Mouse (Mus musculus) embryonic facial prominence, embryonic 15.5 days (tissue): ENCODE results near the gene Ugt1a6a. TPM values are rescaled to one million over a fixed set of nuclear protein-coding genes. Genes with fewer than 3 reads are reported as not detected.
"Not testable (repeated sequence)": the region's sequence is repeated elsewhere in the genome, so short reads cannot be mapped to it uniquely, and the experiment has no call there.

Experiments used
- ATAC-seq: fragments of 200-750 bp; cut with Nextera tagmentation; 2 replicates; pipeline ENCODE4 v1.8.0; 2017; ENCODE audit warnings: low read depth, moderate TSS enrichment; ENCODE audit not compliant: insufficient number of reproducible peaks, low FRiP score, low TSS enrichment
- H3K27ac ChIP-seq: fragments of 300-500 bp; sonication (generic); replicated peaks from 2 replicates; pipeline ENCODE4 v1.5.1; 2015; ENCODE audit warnings: mild to moderate bottlenecking, inconsistent platforms
- H3K27me3 ChIP-seq: fragments of 300-500 bp; sonication (generic); 2 replicates; pipeline ENCODE4 v1.6.1; 2015; ENCODE audit warnings: inconsistent platforms
- H3K36me3 ChIP-seq: fragments of 300-500 bp; sonication (generic); 2 replicates; pipeline ENCODE4 v1.6.1; 2015; ENCODE audit warnings: mild to moderate bottlenecking, inconsistent platforms
- H3K4me1 ChIP-seq: fragments of 300-500 bp; sonication (generic); 2 replicates; pipeline ENCODE4 v1.6.1; 2015; ENCODE audit warnings: inconsistent platforms
- H3K4me2 ChIP-seq: fragments of 300-500 bp; sonication (generic); replicated peaks from 2 replicates; pipeline ENCODE4 v1.6.1; 2015; ENCODE audit warnings: mild to moderate bottlenecking, inconsistent platforms
- H3K4me3 ChIP-seq: fragments of 300-500 bp; sonication (generic); replicated peaks from 2 replicates; pipeline ENCODE4 v1.5.1; 2015; ENCODE audit warnings: mild to moderate bottlenecking, inconsistent platforms
- H3K9ac ChIP-seq: fragments of 300-500 bp; sonication (generic); 2 replicates; pipeline ENCODE4 v1.6.1; 2015; ENCODE audit warnings: inconsistent platforms
- H3K9me3 ChIP-seq: fragments of 300-500 bp; sonication (generic); replicated peaks from 2 replicates; pipeline ENCODE4 v1.6.1; 2016; ENCODE audit warnings: inconsistent platforms
- WGBS: fragments of 180-500 bp; shearing (Covaris S2); methylation state at CpG from one replicate; pipeline ENCODE4 v1.1.7; 2015; 5-methylcytosine and 5-hydroxymethylcytosine counted together
- polyA plus RNA-seq: library from polyadenylated mRNA; unstranded; fragments of >200 nt; fragmentation: Nextera tagmentation; extraction: Ambion mirVana; gene quantifications from 2 replicates; pipeline ENCODE4 v1.2.1, GENCODE M21; 2015

Ugt1a6a gene
- polyA plus RNA-seq, 1 experiment from 2014 or later, result 16.8 TPM

GRCm38 (mm10) chr1:88105656-88106055 is 29.0 kb upstream of the Ugt1a6a start:
- 58% methylated on average over 2 of the region's 2 CpGs for WGBS
- ATAC-seq, result no peak
- no peak overlapping the region for H3K27ac ChIP-seq

GRCm38 (mm10) chr1:88109027-88109557 is 25.5 kb upstream of the Ugt1a6a start:
- H3K4me3 ChIP-seq, H3K27me3 ChIP-seq, H3K4me2 ChIP-seq, H3K27ac ChIP-seq, H3K9ac ChIP-seq, H3K36me3 ChIP-seq, H3K4me1 ChIP-seq, H3K9me3 ChIP-seq, ATAC-seq: not testable (repeated sequence)
- 88% methylated on average over 2 of the region's 2 CpGs for WGBS

More at GRCm38 (mm10) chr1:88105656-88106055, 29.0 kb upstream of the Ugt1a6a start:
- no peak overlapping the region for H3K4me2 ChIP-seq
- no peak overlapping the region for H3K9ac ChIP-seq
- H3K27me3 ChIP-seq, result no peaks in the 10 kb centered on the region
- H3K9me3 ChIP-seq, result no peaks in the 10 kb centered on the region
- H3K36me3 ChIP-seq, result no peaks in the 10 kb centered on the region
- no peak overlapping the region for H3K4me3 ChIP-seq
- no peaks in the 10 kb centered on the region for H3K4me1 ChIP-seq

GRCm38 (mm10) chr1:88109604-88110003 is 25.0 kb upstream of the Ugt1a6a start:
- H3K4me3 ChIP-seq, H3K27me3 ChIP-seq, H3K9me3 ChIP-seq, H3K36me3 ChIP-seq, H3K4me2 ChIP-seq, H3K27ac ChIP-seq, H3K4me1 ChIP-seq, H3K9ac ChIP-seq, ATAC-seq: not testable (repeated sequence)
- WGBS, result 85% methylated on average over 2 of the region's 2 CpGs

DNA sequence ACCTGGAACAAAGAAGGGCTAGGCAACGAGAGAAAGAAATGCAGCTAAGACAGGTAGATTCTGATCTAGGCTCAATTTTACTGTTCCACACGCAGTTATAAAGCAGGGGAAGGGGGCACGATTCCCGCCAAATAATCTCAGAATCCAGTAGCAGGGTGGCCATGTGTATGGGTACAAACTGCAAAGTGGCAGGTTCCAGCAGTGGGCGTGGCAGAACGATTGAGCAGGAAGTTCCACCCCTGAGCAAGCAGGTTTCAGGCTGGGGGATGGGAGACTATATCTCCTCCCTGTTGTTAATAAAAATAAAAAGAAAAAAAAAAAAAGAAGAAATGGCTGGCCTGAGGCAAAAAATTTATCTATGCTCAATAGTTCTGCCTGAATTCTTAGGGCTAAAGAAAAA is 21.8 kb upstream of the Ugt1a6a start:
- H3K9me3 ChIP-seq, H3K4me2 ChIP-seq, H3K27me3 ChIP-seq, H3K9ac ChIP-seq, ATAC-seq, H3K27ac ChIP-seq, H3K36me3 ChIP-seq, H3K4me1 ChIP-seq, H3K4me3 ChIP-seq: not testable (repeated sequence)
- 89% methylated on average over 6 of the region's 6 CpGs for WGBS

GRCm38 (mm10) chr1:88120550-88120949 is 14.1 kb upstream of the Ugt1a6a start:
- not testable (repeated sequence) for ATAC-seq, H3K4me3 ChIP-seq, H3K27ac ChIP-seq, H3K36me3 ChIP-seq, H3K9me3 ChIP-seq, H3K9ac ChIP-seq, H3K4me2 ChIP-seq, H3K4me1 ChIP-seq, H3K27me3 ChIP-seq
- WGBS, result 13% methylated on average over 4 of the region's 4 CpGs

DNA sequence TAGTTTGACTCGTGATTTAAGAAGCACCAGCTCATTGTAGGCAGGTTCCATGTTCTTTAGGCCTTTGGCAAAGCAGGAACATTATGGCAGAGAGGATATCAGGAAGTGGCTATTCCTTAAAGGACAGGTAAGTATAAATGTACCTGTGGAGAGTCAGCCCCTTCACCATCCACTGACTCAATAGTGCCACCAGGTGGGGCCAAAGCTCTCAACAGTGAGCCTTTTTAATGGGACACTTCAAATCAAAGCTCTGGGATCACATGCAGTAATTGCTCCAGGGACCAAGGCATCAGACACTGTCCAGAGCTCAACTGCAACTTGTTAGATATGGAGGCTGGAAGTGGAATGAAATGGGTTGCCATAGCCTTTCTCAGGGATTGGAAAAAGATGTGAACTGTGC is 13.1 kb upstream of the Ugt1a6a start:
- not testable (repeated sequence) for H3K36me3 ChIP-seq, H3K4me2 ChIP-seq, H3K4me1 ChIP-seq, H3K27ac ChIP-seq, H3K4me3 ChIP-seq, H3K9me3 ChIP-seq, H3K9ac ChIP-seq, H3K27me3 ChIP-seq, ATAC-seq
- WGBS, result no CpG with 5 or more reads among the region's 1 CpGs

DNA sequence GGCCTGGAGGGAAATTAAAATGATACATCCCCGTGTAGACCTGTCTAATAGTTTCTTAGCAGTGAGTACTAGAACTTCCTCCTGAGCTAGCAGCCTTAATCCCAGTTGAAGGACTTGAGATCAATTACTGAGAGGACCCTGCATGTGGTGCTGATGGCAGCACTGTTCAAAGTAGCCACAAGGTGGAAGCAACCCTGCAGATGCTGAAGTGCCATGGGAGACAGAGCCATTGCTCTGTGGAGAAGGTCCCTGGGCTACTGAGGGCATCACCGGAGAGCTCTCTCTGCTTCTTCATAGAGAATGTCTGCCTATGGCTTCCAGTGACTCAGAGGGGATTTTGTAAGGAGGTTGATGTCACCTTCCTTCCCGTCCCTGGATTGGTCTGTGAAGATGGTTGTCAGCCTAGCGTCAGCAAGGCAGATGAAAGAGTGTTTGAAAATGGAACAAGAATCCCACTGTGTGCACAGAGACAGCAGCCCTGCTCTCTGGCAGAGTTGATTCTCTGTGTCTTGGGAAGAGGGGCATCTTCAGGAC is 8.7 kb upstream of the Ugt1a6a start:
- not testable (repeated sequence) for H3K9me3 ChIP-seq, H3K4me2 ChIP-seq, H3K4me1 ChIP-seq, ATAC-seq, H3K27me3 ChIP-seq, H3K27ac ChIP-seq, H3K9ac ChIP-seq, H3K4me3 ChIP-seq, H3K36me3 ChIP-seq
- WGBS, result 68% methylated on average over 4 of the region's 4 CpGs

DNA sequence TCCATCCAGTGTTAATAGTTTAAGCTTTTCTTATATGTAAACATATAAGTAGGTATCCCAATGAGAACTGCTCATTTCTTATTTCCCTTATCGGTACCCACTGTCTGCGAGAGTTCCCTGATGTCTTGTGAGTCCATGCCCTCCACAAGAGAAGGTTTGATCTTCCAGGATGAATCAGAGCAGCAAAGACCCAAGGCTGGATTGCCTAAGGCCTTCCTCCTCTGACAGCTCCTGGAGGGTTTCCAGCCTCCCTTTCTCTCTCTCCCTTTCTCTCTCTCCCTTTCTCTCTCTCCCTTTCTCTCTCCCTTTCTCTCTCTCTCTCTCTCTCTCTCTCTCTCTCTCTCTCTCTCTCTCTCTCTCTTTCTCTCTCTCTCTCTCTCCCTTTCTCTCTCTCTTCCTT is 5.5 kb upstream of the Ugt1a6a start:
- not testable (repeated sequence) for H3K4me3 ChIP-seq, H3K9ac ChIP-seq, H3K4me2 ChIP-seq, H3K27ac ChIP-seq, H3K27me3 ChIP-seq, H3K9me3 ChIP-seq, H3K36me3 ChIP-seq, H3K4me1 ChIP-seq, ATAC-seq
- 78% methylated on average over 2 of the region's 2 CpGs for WGBS

DNA sequence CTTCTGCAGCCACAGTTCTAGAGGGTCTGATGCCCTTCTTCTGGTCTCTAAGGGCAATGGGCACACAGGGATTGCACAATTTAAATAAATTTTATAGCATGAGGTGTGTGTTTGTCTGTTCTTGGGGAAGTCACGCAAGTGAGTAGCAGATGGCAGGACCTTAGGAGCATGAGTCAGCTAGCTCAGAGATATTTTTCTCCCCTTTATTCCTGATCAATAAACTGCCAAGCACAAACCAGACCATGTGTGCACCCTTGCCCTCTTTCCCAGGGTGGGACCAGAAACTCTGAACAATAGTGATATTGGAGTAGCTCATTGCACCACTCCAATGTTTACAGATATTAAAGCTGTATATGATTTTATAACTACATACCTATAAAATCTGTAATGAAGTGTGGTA is 4.4 kb upstream of the Ugt1a6a start:
- H3K9ac ChIP-seq, H3K36me3 ChIP-seq, H3K27ac ChIP-seq, H3K27me3 ChIP-seq, ATAC-seq, H3K4me3 ChIP-seq, H3K4me2 ChIP-seq, H3K9me3 ChIP-seq: not testable (repeated sequence)
- peaks cover 12% of the 10 kb centered on the region for H3K4me1 ChIP-seq
- 86% methylated on average over 1 of the region's 1 CpGs for WGBS

DNA sequence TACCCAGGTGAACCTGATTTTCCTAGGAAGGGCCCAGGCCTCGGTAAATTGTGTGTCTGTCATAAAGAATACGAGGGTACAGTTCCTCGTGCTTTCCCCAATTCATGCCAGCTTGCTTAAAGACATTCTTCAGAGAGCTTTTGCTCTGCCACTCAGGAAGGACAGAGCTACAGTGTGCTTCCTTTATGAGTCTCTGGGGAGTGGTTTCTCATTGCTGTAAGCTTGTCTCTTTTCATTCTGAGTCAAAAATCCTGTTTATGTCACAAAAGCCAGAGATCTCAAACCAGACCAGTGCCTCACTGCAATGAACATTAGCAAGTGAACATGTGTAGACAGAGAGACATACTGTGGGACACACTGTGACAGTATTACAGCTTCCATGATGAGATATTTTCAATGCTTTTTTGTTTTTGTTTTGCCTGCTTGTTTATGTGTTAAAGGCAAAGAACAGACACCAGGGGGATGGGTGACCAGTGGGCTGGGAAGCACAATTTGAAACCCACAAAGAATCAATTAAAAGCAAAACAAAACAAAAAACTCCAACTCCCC is 627 bp upstream of the Ugt1a6a start:
- Histone ChIP-seq H3K9me3 (no peaks in the 10 kb centered on the region), H3K27ac (peak overlapping the region; percentile 84), H3K36me3 (no peaks in the 10 kb centered on the region), H3K4me1 (peaks cover 12% of the 10 kb centered on the region), H3K4me2 (no peak overlapping the region), H3K4me3 (no peak overlapping the region), H3K27me3 (no peaks in the 10 kb centered on the region), H3K9ac (no peak overlapping the region)
- ATAC-seq, result no peak
- 29% methylated on average over 3 of the region's 3 CpGs for whole genome bisulfite sequencing

GRCm38 (mm10) chr1:88135229-88135904 is 758 bp downstream of the Ugt1a6a start:
- H3K9ac ChIP-seq, H3K4me3 ChIP-seq, ATAC-seq, H3K27me3 ChIP-seq, H3K36me3 ChIP-seq, H3K9me3 ChIP-seq: not testable (repeated sequence)
- 70% methylated on average over 6 of the region's 6 CpGs for WGBS
- H3K4me2 ChIP-seq, result 0 out of 2 replicates have a peak overlapping the region, but pooled peaks have one; percentile 27
- peak overlapping the region; percentile 48; the same call in 1 of the 2 replicates for H3K27ac ChIP-seq
- H3K4me1 ChIP-seq, result peaks cover 12% of the 10 kb centered on the region

- 60% methylated on average over 2 of the region's 2 CpGs for WGBS
- H3K27ac ChIP-seq, result no peak overlapping the region
- no peak for ATAC-seq
- no peak overlapping the region for H3K4me3 ChIP-seq
- H3K4me2 ChIP-seq, result no peak overlapping the region
- H3K9me3 ChIP-seq, result no peaks in the 10 kb centered on the region
- peaks cover 12% of the 10 kb centered on the region for H3K4me1 ChIP-seq
- H3K27me3 ChIP-seq, result no peaks in the 10 kb centered on the region
- no peak overlapping the region for H3K9ac ChIP-seq
- no peaks in the 10 kb centered on the region for H3K36me3 ChIP-seq
These were observed 2.0 kb downstream of the Ugt1a6a start for GRCm38 (mm10) chr1:88136646-88137045.
